Mouse (Mus musculus): ENCODE measurements at regions not wholly inside any gene's neighbourhood (a gene's known extent, or its start where the extent isn't known, plus 50 kb on each side); places are given as distances from the start of the nearest gene placed in this dataset.
"Not testable (repeated sequence)": the region's sequence is repeated elsewhere in the genome, so short reads cannot be mapped to it uniquely, and the experiment has no call there.

DNA sequence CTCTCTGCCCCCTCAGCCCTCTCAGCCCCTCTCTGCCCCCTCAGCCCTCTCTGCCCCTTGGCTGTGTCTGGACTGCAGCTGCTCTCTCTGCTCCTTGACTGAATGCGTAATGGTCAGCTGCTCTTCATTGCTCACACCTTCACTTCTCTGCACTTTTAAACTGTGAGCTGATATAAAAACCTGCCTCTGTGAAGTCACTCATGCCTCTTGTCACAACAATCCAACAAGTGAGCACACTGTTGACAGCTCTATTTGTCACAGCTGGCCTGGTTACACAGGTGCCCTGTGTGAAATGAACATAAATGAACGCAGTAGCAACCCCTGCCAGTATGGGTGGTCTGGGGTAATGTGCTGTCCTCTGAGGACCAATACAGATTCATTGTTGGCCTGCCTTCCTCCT is 109.2 kb downstream of the Arrdc3 start:
- intact Hi-C loops (cut with DNase I): no loop called here
- no peak for DNase-seq (ENCODE audit: low spot score in 2 of 2)

DNA sequence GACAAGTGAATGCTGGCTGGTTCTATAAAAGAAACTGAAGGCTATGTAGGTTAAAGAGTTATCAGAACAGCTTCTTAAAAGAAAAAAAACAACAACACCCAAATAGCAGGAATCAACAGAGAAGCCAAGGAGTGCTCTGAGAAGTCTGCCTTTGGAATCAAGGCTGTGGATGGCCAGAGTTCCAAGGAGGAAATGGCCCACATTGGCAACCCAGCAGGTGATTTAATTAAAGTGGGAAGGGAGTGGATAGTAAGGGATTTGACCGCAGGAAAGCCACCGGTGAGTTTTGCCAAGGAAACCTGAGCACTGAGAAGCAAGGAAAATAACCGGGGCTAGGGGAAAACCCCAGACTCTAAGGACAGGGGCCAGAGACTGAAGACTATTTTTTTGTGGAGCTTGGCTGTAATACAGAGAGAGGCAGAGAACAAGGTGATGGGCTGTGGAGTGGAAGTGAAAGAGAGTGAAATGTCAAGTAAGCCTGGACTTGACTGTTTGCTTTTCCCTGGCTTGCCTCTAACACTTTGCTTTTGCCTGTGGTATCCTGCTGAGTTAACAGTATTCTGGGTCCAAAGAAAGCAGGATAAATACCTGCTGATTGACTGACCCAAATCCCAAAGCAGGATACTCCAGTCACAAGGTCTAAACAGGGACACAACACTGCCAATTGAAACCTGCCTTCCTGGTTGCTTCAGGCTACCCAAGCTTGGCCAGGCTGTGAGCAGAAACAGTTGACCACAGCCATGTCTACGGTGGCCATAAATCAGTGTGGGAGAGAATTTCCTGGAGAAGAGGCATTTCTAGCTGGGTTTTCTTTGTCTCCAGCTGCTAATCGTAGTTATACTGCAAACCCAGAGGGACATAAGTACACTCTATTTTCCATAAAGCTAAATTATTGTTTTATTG is 125.9 kb downstream of the Arrdc3 start:
- no peak for DNase-seq (ENCODE audit: low spot score in 2 of 2)
- intact Hi-C loops (cut with DNase I): no loop called here

DNA sequence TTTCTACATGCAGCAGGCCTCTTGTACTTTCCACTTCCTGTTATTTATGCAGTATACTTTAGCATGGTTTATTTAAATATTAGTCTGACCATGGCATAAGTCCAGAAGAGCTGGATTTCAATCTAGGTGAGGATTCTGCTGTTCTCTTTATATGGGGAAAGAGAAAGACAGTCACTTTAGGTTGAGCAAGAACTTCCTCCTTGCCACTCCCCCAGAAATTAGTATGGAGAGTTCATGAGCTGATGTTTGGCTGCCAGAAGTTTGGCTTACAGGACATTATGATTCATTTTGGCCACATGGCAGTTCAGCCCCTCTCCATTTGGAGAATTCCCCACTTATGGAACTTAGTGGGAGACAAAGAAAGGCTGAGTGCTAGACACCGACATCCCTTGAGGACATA is 130.8 kb downstream of the Arrdc3 start:
- intact Hi-C loops (cut with DNase I): no loop called here
- DNase-seq (ENCODE audit: low spot score in 2 of 2): no peak

DNA sequence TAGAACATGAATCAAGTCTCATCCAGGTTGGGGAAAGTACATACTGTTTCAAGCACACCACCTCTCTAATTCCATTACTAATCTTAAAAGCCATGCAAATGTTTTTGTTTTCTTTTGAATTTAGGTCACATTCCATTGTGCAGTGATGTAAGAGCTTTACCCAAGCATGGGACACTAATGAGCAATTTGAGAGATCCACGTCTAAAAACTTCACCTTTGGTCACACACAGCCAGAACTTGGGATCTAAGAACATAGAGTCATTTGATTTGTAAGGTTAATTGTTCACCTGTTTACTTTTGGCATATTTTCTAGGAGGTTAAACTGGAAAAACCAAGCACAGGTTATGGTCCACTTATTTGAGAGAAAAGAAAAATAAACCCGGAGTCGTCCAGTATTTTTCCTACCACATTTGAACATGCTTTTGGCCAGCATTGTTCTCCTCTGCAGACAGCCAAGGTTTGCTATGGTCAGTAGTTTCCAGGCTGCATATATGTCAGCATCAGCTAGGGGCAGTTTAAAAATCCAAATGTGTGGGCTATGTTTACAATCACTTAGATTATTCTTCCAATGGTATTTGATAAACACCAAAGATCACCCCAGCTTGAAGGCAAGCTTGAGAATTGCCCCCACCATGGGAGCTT is 137.0 kb downstream of the Arrdc3 start:
- DNase-seq (ENCODE audit: low spot score in 2 of 2): no peak
- intact Hi-C loops (cut with DNase I): no loop called here

DNA sequence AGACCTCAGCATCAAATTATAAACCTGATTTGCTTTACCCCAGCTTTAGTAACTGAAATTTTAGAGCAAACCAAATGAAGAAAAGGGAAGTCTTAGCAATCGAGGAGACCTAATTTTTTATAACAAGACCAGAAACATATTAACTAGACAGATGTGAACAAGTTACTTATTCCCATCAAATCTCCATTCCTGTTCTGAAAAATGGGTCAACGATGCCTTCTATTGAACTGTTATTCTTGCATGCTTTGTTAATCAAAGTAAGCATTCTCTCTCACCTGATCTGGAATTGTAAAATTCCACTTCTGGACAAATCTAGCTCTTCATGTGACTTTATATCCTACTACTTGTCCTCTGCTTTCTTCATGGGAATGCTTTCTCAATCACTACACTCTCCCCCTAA is 137.6 kb downstream of the Arrdc3 start:
- intact Hi-C loops (cut with DNase I): no loop called here
- no peak for DNase-seq (ENCODE audit: low spot score in 2 of 2)

DNA sequence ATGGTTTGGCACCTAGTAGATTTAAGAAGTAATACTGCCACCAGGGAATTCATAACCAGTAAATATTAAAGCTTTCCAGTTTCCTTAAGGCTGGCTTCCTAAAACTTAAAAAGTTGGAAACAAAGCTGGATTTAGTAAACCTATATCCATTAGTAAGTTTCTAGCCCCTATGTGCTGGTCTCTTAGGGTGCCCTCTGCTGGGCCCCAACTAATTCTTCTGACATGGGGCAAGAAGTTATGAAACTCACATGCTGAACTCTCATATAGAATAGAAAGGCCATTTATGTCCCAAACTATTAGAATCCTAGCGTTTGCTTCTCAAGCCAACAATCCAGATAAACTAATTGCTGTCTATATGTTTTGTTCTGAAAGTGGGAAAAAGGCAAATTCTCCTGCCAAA is 139.2 kb downstream of the Arrdc3 start:
- no peak for DNase-seq (ENCODE audit: low spot score in 2 of 2)
- intact Hi-C loops (cut with DNase I): no loop called here

DNA sequence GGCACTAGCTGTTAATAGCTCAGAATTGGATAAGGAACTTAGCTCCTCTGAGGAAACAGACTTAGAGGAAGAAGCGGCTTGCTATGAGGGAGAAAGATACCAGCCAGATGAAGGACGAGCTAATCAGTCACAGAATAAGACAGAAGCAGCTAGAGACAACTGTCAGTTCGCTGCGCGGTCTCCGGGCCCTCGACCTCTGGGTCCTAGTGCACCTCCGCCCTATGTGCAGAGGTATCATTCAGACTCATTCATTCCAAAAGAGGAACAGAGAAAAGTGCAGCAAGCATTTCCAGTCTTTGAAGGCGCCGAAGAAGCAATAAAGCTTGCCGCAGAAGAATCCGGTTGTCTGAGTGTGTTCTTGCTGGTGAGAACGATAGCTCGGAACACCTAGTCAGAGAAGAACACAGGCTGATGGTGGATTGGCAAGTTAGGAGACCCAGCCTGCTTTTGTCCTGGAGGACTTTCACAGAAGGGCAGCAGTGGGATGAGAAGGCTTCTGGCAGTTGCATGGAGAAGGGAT is 142.1 kb downstream of the Arrdc3 start:
- peak in 1 of 2 experiments; percentile 7 for DNase-seq (ENCODE audit: low spot score in 2 of 2)
- intact Hi-C loops (cut with DNase I): not testable (repeated sequence)

DNA sequence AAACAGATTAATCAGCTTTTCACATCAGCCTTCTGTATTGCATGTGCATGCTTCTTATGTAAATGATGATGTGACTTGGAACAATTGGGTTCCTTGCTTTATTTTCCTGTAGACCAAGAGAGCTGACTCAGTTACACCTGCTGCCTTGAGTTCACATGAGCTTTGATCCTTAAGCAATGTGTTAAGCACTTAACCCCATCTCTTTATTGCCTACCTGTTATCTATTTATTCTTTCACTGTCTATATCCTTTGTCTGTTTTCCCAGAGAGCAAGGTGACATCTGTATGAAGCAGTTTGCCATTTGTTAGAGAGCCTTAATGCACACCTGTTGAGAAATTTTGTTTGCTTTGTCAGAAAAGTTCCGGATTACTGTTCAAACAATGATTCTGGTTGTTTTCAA is 154.1 kb downstream of the Arrdc3 start:
- DNase-seq (ENCODE audit: low spot score in 2 of 2): no peak
- intact Hi-C loops (cut with DNase I): no loop called here

DNA sequence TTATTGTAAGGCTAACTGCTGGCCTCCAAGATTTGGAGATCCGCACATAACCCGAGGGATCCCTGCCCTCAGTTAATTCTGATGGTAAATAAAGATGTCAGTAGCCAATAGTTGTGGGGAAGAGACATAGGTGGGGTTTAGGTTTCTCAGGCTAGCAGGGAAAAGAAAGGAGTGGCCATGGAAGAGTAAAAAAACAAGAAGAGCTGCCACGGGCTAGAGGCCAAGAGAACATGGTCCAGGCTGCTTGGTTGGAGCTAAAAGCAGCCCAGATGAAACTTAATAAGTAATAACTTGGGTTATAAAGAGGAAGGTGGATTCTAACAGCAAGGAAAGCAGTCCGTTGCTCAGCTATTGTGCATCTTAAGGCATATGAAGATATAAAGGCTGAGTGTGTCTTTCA is 155.6 kb downstream of the Arrdc3 start:
- intact Hi-C loops (cut with DNase I): no loop called here
- no peak for DNase-seq (ENCODE audit: low spot score in 2 of 2)

DNA sequence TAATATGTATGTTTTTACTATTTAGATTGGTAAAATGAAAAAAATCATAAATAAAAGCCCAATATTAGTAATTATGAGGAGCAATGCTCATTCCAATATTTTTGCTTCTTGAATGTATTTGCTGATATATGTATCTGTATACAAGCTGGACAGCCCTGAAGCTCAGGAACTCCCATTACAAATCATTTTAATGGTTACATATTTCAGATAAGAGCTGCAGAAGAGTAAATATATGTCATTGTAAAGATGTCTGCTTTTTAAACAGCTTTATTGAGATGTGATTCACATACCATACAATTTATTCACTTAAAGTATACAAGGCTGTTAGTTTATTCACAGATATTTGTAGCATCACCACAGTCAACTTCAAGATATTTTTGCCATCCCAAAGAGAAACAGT is 157.3 kb downstream of the Arrdc3 start:
- intact Hi-C loops (cut with DNase I): no loop called here
- no peak for DNase-seq (ENCODE audit: low spot score in 2 of 2)

DNA sequence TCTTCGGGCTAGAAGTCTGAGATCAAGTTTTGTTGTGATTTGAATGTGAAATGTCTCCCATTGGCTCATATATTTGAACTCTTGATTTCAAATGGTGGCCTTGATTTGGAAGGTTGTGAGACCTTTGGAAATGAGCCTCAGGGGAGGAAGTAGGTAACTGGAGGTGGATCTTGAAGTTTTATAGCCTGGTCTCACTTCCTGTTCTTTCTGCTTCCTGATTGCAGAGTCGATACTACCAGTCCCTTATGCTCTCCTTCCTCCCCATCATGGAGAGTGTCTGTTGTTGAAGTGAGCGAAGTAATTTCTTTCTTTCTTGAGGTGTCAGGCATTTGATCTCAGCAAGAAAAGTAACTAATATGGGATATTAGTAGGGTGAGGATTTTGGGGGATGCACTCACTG is 158.5 kb downstream of the Arrdc3 start:
- DNase-seq (ENCODE audit: low spot score in 2 of 2): no peak
- intact Hi-C loops (cut with DNase I): no loop called here
